Mouse (Mus musculus) ES-E14 (cell line): ENCODE data around the gene Fam180a. TPM values are rescaled to one million over a fixed set of nuclear protein-coding genes. Genes with fewer than 3 reads are reported as not detected.

Source experiments
- DNase-seq: peaks from one replicate; pipeline ENCODE4 v3.0.0-alpha.2; 2013; ENCODE audit warnings: low read depth, low spot score
- H3K27ac ChIP-seq: 2 replicates; pipeline ENCODE4 v1.5.1; 2012; ENCODE audit warnings: low read depth, mild to moderate bottlenecking, low read length, moderate library complexity, mixed read lengths; ENCODE audit not compliant: poor library complexity, insufficient read depth, severe bottlenecking
- H3K36me3 ChIP-seq: 2 replicates; pipeline ENCODE4 v1.6.1; 2012; ENCODE audit warnings: mild to moderate bottlenecking, low read length, moderate library complexity, mixed read lengths; ENCODE audit not compliant: control insufficient read depth, poor library complexity, insufficient read depth, severe bottlenecking
- H3K4me1 ChIP-seq, 2 experiments: fragments of 150-350 bp in 1 of 2; sonication (generic) in 1 of 2; 2 replicates each; pipeline ENCODE4 v1.6.1; 2012; ENCODE audit warnings: low read length in 2 of 2, mild to moderate bottlenecking in 1 of 2, mixed read lengths in 1 of 2; ENCODE audit not compliant: control insufficient read depth in 2 of 2, insufficient read depth in 2 of 2, poor library complexity in 1 of 2
- H3K4me3 ChIP-seq, 2 experiments: fragments of 150-350 bp in 1 of 2; sonication (generic) in 1 of 2; 2 replicates each; pipeline ENCODE4 v1.5.1; 2012; ENCODE audit warnings: low read length in 2 of 2, low read depth in 1 of 2, mild to moderate bottlenecking in 1 of 2, mixed read lengths in 1 of 2; ENCODE audit not compliant: insufficient read depth in 1 of 2, poor library complexity in 1 of 2, severe bottlenecking in 1 of 2
- H3K9ac ChIP-seq: 2 replicates; pipeline ENCODE4 v1.6.1; 2012; ENCODE audit warnings: low read depth, mild to moderate bottlenecking, low read length, mixed read lengths; ENCODE audit not compliant: poor library complexity, insufficient read depth, severe bottlenecking
- H3K9me3 ChIP-seq: fragments of 150-350 bp; sonication (generic); 2 replicates; pipeline ENCODE4 v1.6.1; 2012; ENCODE audit warnings: low read depth, mild to moderate bottlenecking, low read length; ENCODE audit not compliant: control insufficient read depth, insufficient read depth
- CHD2 ChIP-seq: IDR thresholded peaks from 2 replicates; pipeline ENCODE4 v1.6.1; 2014; ENCODE audit warnings: mild to moderate bottlenecking, low read depth, low read length, inconsistent platforms
- HCFC1 ChIP-seq: IDR thresholded peaks from 2 replicates; pipeline ENCODE4 v1.6.1; 2012; ENCODE audit warnings: low read length, inconsistent platforms, borderline replicate concordance; ENCODE audit not compliant: insufficient read depth
- MAFK ChIP-seq: IDR thresholded peaks from 2 replicates; pipeline ENCODE4 v1.6.1; 2014; ENCODE audit warnings: mild to moderate bottlenecking, low read depth, low read length, inconsistent platforms; ENCODE audit not compliant: insufficient read depth
- ZC3H11A ChIP-seq: IDR thresholded peaks from 2 replicates; pipeline ENCODE4 v1.6.1; 2012; ENCODE audit warnings: low read depth, mild to moderate bottlenecking, inconsistent platforms, low read length, borderline replicate concordance
- ZNF384 ChIP-seq: IDR thresholded peaks from 2 replicates; pipeline ENCODE4 v1.6.1; 2012; ENCODE audit warnings: low read depth, low read length, inconsistent platforms
- in situ Hi-C, 2 experiments: fragments of 600-800 bp; cut with MboI; formaldehyde crosslinking; loops; one replicate each; pipeline ENCODE4 v1.15.1; 2025; ENCODE audit warnings: low sequenced_read_pairs in 2 of 2, inconsistent platforms in 1 of 2; ENCODE audit not compliant: unreplicated experiment in 2 of 2
- total RNA-seq: library from RNA; depleted of rRNA; stranded (reverse); fragments of 300-350 nt; gene quantifications from 2 replicates; pipeline ENCODE4 v1.2.3, GENCODE M21; 2012

Fam180a gene
- total RNA-seq, 1 experiment: 0.13 TPM

DNA sequence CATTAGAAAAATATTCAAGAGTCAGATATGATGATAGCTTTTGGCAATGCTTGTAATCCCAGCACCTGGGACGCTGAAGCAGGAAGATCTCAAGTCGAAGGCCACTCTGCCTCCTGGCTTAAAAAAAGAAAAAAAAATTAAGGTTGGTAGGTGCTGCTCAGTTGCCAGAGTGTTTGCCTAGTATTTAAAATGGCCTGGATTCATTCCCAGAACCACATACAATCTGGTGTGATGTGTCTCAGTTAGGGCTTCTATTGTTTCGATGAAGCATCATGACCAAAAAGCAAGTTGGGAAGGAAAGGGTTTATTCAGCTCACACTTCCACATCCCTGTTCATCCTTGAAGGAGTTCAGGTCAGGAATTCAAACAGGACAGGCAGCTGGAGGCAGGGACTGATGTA lies 29.4 kb upstream of the Fam180a start:
- no peaks in the 10 kb centered on the region for H3K9me3 ChIP-seq
- H3K4me3 ChIP-seq: no peak overlapping the region
- TF ChIP-seq HCFC1 (no peak), MAFK (no peak), CHD2 (no peak), ZC3H11A (no peak), ZNF384 (no peak)
- H3K27ac ChIP-seq: no peak overlapping the region
- no peak for DNase-seq
- no peak overlapping the region for H3K9ac ChIP-seq
- H3K36me3 ChIP-seq: no peaks in the 10 kb centered on the region
- in situ Hi-C loops: no loop called here
- peaks cover 1 to 14% of the 10 kb centered on the region in 2 experiments; a peak in 2 of 4 replicates for H3K4me1 ChIP-seq

DNA sequence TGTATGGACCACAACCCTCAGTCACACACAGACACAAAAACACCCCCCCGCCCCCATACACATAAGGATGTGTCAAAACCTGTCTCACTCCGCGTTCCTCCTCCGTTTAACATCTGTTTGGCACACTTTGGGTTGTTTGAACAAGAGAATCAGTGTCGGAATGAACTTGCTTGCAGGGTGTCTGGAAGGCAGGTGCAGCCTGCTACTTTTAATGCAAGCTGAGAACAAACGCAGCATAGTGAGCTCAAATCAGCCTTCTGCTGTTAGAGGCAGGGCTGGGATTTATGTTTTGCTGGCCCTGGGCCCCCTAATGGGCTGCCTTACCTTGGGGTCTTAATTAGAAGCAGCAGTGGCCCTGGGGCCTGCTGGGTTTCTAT lies 28.7 kb upstream of the Fam180a start:
- Histone ChIP-seq H3K27ac (no peak overlapping the region), H3K9ac (no peak overlapping the region), H3K9me3 (no peaks in the 10 kb centered on the region), H3K36me3 (no peaks in the 10 kb centered on the region), H3K4me1 (peaks cover 1 to 14% of the 10 kb centered on the region in 2 experiments; a peak in 2 of 4 replicates), H3K4me3 (no peak overlapping the region)
- TF ChIP-seq MAFK: no peak
- TF ChIP-seq HCFC1: no peak
- no peak for TF ChIP-seq ZNF384
- no peak for TF ChIP-seq CHD2
- TF ChIP-seq ZC3H11A: no peak
- in situ Hi-C loops: no loop called here
- DNase-seq: no peak

DNA sequence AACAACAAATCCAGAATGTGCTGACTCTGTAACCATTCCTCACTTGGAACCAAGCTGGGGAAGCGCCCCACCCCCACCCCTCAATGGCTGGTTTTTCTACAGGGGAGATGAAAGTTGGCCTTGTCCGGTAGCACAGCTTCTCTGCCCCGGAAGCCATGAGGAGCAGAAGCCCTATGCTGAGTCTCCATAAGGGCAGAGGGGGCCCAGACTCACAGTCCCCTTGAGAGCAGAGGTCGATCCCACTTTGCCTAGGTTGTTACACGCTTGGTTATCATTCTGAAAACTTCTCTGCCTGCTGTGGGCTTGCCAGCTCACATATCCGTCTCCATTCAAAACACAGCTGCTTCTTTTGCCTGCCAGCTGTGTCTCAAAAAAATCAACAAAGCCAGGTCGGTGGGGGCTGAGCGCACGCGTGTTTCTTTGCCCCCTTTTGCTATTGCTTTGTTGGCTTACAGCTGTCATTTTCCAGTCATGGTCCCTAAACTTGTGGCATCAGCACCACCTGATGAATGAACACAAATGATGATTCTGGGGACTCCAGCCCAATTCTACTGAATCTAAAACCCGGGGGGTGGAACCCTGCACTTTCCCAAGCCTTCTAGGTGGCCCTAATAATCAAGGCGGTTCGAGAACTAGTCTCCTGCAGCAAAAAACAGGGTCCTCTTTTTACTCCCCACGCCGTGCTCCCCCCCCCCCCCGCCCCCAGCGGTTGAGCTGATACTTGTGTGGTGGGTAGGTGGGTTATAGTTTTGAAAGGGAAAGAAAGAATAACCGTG lies 28.1 kb upstream of the Fam180a start:
- 0 out of 2 replicates have a peak overlapping the region, but pooled peaks have one; percentile 13 for H3K27ac ChIP-seq

DNA sequence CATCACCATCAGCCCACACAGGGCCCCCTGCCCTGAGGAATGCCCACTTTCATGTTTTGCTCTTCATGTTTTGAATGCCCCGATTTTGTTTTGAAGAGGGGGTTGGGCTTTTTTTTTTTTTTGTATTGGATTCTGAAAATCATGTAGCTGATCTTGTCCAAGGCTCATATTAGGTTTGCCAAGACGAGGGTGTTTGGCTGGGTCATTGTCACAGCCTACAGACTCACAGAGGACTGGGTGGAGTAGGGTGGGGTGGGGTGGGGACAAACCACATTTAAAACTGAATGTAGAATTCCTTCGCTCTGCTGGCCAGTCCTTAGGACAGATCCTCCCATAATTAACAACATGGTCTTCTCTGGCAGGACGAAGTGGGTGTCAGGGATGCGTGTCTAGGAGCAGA lies 27.5 kb upstream of the Fam180a start:
- 0 out of 4 replicates have a peak overlapping the region, but pooled peaks of 1 of the 2 experiments have one; percentile 11 for H3K4me3 ChIP-seq
- peaks cover 1 to 14% of the 10 kb centered on the region in 2 experiments; a peak in 2 of 4 replicates for H3K4me1 ChIP-seq
- in situ Hi-C loops: no loop called here
- H3K36me3 ChIP-seq: no peaks in the 10 kb centered on the region
- H3K9ac ChIP-seq: no peak overlapping the region
- no peaks in the 10 kb centered on the region for H3K9me3 ChIP-seq
- H3K27ac ChIP-seq: no peak overlapping the region
- no peak for TF ChIP-seq ZC3H11A
- no peak for TF ChIP-seq ZNF384
- TF ChIP-seq HCFC1: no peak
- TF ChIP-seq MAFK: no peak
- TF ChIP-seq CHD2: no peak
- DNase-seq: no peak

More for the DNA sequence above, 28.1 kb upstream of the Fam180a start:
- TF ChIP-seq CHD2: no peak
- no peak for TF ChIP-seq ZNF384
- TF ChIP-seq ZC3H11A: no peak
- TF ChIP-seq HCFC1: no peak
- TF ChIP-seq MAFK: no peak
- in situ Hi-C loops: no loop called here
- Histone ChIP-seq H3K4me1 (peaks cover 1 to 14% of the 10 kb centered on the region in 2 experiments; a peak in 2 of 4 replicates), H3K9ac (peak overlapping the region; percentile 33; the same call in 1 of the 2 replicates), H3K36me3 (no peaks in the 10 kb centered on the region), H3K9me3 (no peaks in the 10 kb centered on the region), H3K4me3 (peak overlapping the region in 1 of 2 experiments; percentile 11; a peak in 1 of 4 replicates)
- no peak for DNase-seq

DNA sequence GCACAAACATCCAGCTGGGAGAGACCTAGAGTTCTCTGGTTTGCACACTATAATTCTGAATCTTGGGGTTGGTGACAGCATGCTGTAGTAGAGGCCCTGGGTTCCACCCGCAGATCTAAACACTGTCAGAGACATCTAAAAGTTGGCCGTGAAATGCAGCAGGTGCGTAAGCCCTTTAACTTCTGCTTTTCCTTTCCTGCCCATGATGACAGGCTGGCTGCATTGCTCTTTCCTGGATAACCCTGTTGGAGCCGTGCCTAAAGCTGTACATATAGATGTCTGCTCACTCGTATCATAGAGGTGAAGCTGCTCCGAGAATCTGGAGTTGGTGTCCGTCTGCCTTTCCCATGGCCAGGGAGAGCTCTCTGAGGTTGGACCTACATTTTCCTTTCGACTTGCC lies 26.9 kb upstream of the Fam180a start:
- H3K27ac ChIP-seq: no peak overlapping the region
- no peaks in the 10 kb centered on the region for H3K9me3 ChIP-seq
- in situ Hi-C loops: no loop called here
- peaks cover 1 to 14% of the 10 kb centered on the region in 2 experiments; a peak in 2 of 4 replicates for H3K4me1 ChIP-seq
- no peaks in the 10 kb centered on the region for H3K36me3 ChIP-seq
- no peak for TF ChIP-seq MAFK
- TF ChIP-seq ZNF384: no peak
- no peak for TF ChIP-seq HCFC1
- TF ChIP-seq ZC3H11A: no peak
- no peak for TF ChIP-seq CHD2
- DNase-seq: no peak
- no peak overlapping the region for H3K9ac ChIP-seq
- H3K4me3 ChIP-seq: no peak overlapping the region
